11 mouse cellular contexts compared by ENCODE assay signal in the genomic region with DNA sequence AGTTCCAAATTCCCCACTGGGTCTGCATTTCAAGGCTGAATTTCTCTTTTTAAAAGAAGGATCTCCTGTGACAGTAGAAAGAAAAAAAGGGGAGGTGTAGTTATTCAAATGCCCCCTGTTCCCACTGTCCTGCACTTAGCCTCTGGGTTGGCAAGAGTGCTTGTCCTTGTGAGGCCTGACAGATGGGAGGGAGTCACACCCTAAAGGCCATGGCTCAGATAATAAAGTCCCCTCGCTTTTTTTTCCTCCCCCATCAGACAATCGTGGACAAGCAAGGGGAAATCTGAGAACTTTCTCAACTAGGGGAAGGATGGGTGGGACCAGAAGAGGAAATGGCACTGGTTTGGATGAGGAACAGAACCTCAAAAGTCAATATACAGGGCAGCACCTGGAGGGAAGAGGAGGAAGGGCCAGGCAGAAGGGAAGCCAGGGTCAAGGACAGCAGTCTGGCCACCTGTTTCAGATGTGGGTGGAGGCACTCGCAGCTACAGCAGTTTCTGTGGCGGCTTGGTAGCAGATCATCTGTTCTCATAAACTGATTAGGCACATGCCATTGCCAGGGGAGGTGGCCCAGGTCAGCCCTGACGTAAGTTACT.
DNase-seq lines count a peak whose midpoint lies in the region; ATAC-seq lines count a peak whose summit lies in the region.
"Had no signal": no experiment of that assay in that cellular context is flagged by ENCODE, and none has a peak within 500 bp of the region (broad histone marks: within the 10 kb centered on the region; RNA-seq: fewer than 3 reads in every experiment).

No protein-coding gene starts in this region.

- H3K4me2 ChIP-seq in kidney, embryonic 14.5 days (replicated peaks; ENCODE audit: low read depth, low read length): no peak overlapping the region
- H3K4me2 ChIP-seq in heart, embryonic 13.5 days: no peak overlapping the region
- H3K4me2 ChIP-seq: embryonic facial prominence, embryonic 12.5 days; stomach, embryonic 15.5 days had no signal

- H3K27me3 ChIP-seq in kidney, embryonic 14.5 days (ENCODE audit: control insufficient read depth, insufficient read depth, low read length): no peaks in the 10 kb centered on the region
- no peaks in the 10 kb centered on the region for H3K27me3 ChIP-seq in heart, embryonic 13.5 days (replicated peaks)
- H3K27me3 ChIP-seq: CH12.LX; embryonic facial prominence, embryonic 12.5 days; stomach, embryonic 15.5 days had no signal

- H3K9ac ChIP-seq in kidney, embryonic 14.5 days (ENCODE audit: low read depth, low read length): no peak overlapping the region
- no peak overlapping the region for H3K9ac ChIP-seq in heart, embryonic 13.5 days
- H3K9ac ChIP-seq: embryonic facial prominence, embryonic 12.5 days; stomach, embryonic 15.5 days had no signal

- H3K4me1 ChIP-seq in kidney, embryonic 14.5 days (ENCODE audit: control insufficient read depth, insufficient read depth, low read length): no peaks in the 10 kb centered on the region
- peaks cover 12% of the 10 kb centered on the region for H3K4me1 ChIP-seq in heart, embryonic 13.5 days
- H3K4me1 ChIP-seq: embryonic facial prominence, embryonic 12.5 days; stomach, embryonic 15.5 days had no signal

- H3K27ac ChIP-seq in kidney, embryonic 14.5 days (ENCODE audit: low read depth, low read length): no peak overlapping the region
- 0 out of 2 replicates have a peak overlapping the region, but pooled peaks have one; percentile 40 for H3K27ac ChIP-seq in heart, embryonic 13.5 days (replicated peaks)
- H3K27ac ChIP-seq: embryonic facial prominence, embryonic 12.5 days; stomach, embryonic 15.5 days had no signal

- 23% methylated on average over 5 of the region's 5 CpGs for WGBS in kidney, embryonic 14.5 days
- WGBS in heart, embryonic 13.5 days: 46% methylated on average over 5 of the region's 5 CpGs

- DNase-seq in kidney, adult 11 months: peak; percentile 18
- DNase-seq in adrenal gland, postnatal 25 days: peak; percentile 20
- peak; percentile 52 for DNase-seq in kidney, postnatal 14 days
- no peak for DNase-seq in c-Kit-positive CD71-positive TER-119-positive erythroid progenitor cells, embryonic 14.5 days (ENCODE audit: low spot score)
- no peak for DNase-seq in frontal cortex, postnatal 25 days (ENCODE audit: low spot score in 2 of 2)

- no peak for ATAC-seq in kidney, embryonic 14.5 days (ENCODE audit: low FRiP score, low TSS enrichment)
- no peak for ATAC-seq in heart, embryonic 13.5 days (ENCODE audit: extremely low read depth, insufficient number of reproducible peaks, low FRiP score, low TSS enrichment)
- no peak for ATAC-seq in inflammation-experienced regulatory T-cells, adult 6 months

- no peak overlapping the region for H3K4me3 ChIP-seq in kidney, embryonic 14.5 days (ENCODE audit: low read length)
- no peak overlapping the region for H3K4me3 ChIP-seq in heart, embryonic 13.5 days
- H3K4me3 ChIP-seq: embryonic facial prominence, embryonic 12.5 days; stomach, embryonic 15.5 days had no signal

- no peaks in the 10 kb centered on the region for H3K9me3 ChIP-seq in kidney, embryonic 14.5 days (ENCODE audit: control insufficient read depth, low read length)
- H3K9me3 ChIP-seq in heart, embryonic 13.5 days: no peaks in the 10 kb centered on the region
- H3K9me3 ChIP-seq: embryonic facial prominence, embryonic 12.5 days; stomach, embryonic 15.5 days had no signal

- no peaks in the 10 kb centered on the region for H3K36me3 ChIP-seq in kidney, embryonic 14.5 days (ENCODE audit: control insufficient read depth, insufficient read depth, low read length)
- no peaks in the 10 kb centered on the region for H3K36me3 ChIP-seq in heart, embryonic 13.5 days
- H3K36me3 ChIP-seq: embryonic facial prominence, embryonic 12.5 days; stomach, embryonic 15.5 days had no signal

Comparison
In these comparisons a context has a peak if more than half of its experiments do, and no peak if none do; other contexts are left out.
1. DNase-seq: peak in kidney, adult 11 months (single experiment), adrenal gland, postnatal 25 days (single experiment) and kidney, postnatal 14 days (single experiment); none in c-Kit-positive CD71-positive TER-119-positive erythroid progenitor cells, embryonic 14.5 days (single experiment) and frontal cortex, postnatal 25 days (0 of 2).